Mouse (Mus musculus) stomach, embryonic 16.5 days (tissue): ENCODE measurements around the gene Gm21800. TPM values are rescaled to one million over a fixed set of nuclear protein-coding genes. Genes with fewer than 3 reads are reported as not detected.
"Not testable (repeated sequence)": the region's sequence is repeated elsewhere in the genome, so short reads cannot be mapped to it uniquely, and the experiment has no call there.

Source experiments
- ATAC-seq: fragments of 200-750 bp; cut with Nextera tagmentation; 2 replicates; pipeline ENCODE4 v1.8.0; 2017; ENCODE audit warnings: moderate number of reproducible peaks, moderate TSS enrichment; ENCODE audit not compliant: insufficient read depth, low FRiP score
- H3K27ac ChIP-seq: fragments of 300-500 bp; sonication (generic); 2 replicates; pipeline ENCODE4 v1.5.1; 2014; ENCODE audit warnings: low read length
- H3K27me3 ChIP-seq: fragments of 300-500 bp; sonication (generic); 2 replicates; pipeline ENCODE4 v1.6.1; 2014; ENCODE audit warnings: low read length, control low read depth, mixed read lengths; ENCODE audit not compliant: control insufficient read depth, insufficient read depth
- H3K36me3 ChIP-seq: fragments of 300-500 bp; sonication (generic); 2 replicates; pipeline ENCODE4 v1.6.1; 2014; ENCODE audit warnings: low read length; ENCODE audit not compliant: control insufficient read depth, insufficient read depth
- H3K4me1 ChIP-seq: fragments of 300-500 bp; sonication (generic); 2 replicates; pipeline ENCODE4 v1.6.1; 2014; ENCODE audit warnings: low read length, control low read depth, mixed read lengths; ENCODE audit not compliant: control insufficient read depth, insufficient read depth
- H3K4me2 ChIP-seq: fragments of 300-500 bp; sonication (generic); 2 replicates; pipeline ENCODE4 v1.6.1; 2014; ENCODE audit warnings: low read depth, low read length, mixed read lengths
- H3K4me3 ChIP-seq: fragments of 300-500 bp; sonication (generic); replicated peaks from 2 replicates; pipeline ENCODE4 v1.5.1; 2014; ENCODE audit warnings: mild to moderate bottlenecking, low read length
- H3K9ac ChIP-seq: fragments of 300-500 bp; sonication (generic); 2 replicates; pipeline ENCODE4 v1.6.1; 2014; ENCODE audit warnings: low read length
- H3K9me3 ChIP-seq: fragments of 300-500 bp; sonication (generic); replicated peaks from 2 replicates; pipeline ENCODE4 v1.6.1; 2016; ENCODE audit warnings: low read length, control low read depth; ENCODE audit not compliant: control insufficient read depth
- WGBS: fragments of 180-500 bp; shearing (Covaris S2); extraction: QIAGEN DNeasy Blood & Tissue Kit; methylation state at CpG from one replicate; pipeline ENCODE4 v1.1.7; 2014; 5-methylcytosine and 5-hydroxymethylcytosine counted together
- polyA plus RNA-seq: library from polyadenylated mRNA; unstranded; fragments of >200 nt; fragmentation: Nextera tagmentation; extraction: Ambion mirVana; gene quantifications from 2 replicates; pipeline ENCODE4 v1.2.1, GENCODE M21; 2015

Gene Gm21800
- not detected in 2 replicates for polyA plus RNA-seq

GRCm38 (mm10) chrY:41406198-41406597 lies at the start of gene Gm21800:
Gm21800 (plus strand) TSS chrY:41406498.
- not testable (repeated sequence) for H3K36me3 ChIP-seq

More at GRCm38 (mm10) chrY:41406198-41406597, at the start of gene Gm21800:
- ATAC-seq, H3K9me3 ChIP-seq, H3K4me3 ChIP-seq, H3K27me3 ChIP-seq, H3K4me1 ChIP-seq, H3K9ac ChIP-seq, H3K27ac ChIP-seq, H3K4me2 ChIP-seq: not testable (repeated sequence)
- WGBS = 56% methylated on average over 1 of the region's 3 CpGs
